Mouse (Mus musculus) adrenal gland, postnatal 25 days (tissue): ENCODE measurements around the gene Brf1. TPM values are rescaled to one million over a fixed set of nuclear protein-coding genes. Genes with fewer than 3 reads are reported as not detected.

Experiments
- DNase-seq: peaks from one replicate; pipeline ENCODE4 v3.0.0; 2021; ENCODE audit warnings: mixed read lengths
- long read RNA-seq: library from polyadenylated mRNA; stranded (forward); transcript quantifications from one replicate; pipeline ENCODE4 v2.0.0, GENCODE M21; 2021
- total RNA-seq: library from RNA; stranded (reverse); gene quantifications from 2 replicates; pipeline ENCODE4 v1.2.3, GENCODE M21; 2021

The Brf1 gene
- total RNA-seq = 65.9 and 68.8 TPM in 2 replicates
- long read RNA-seq, partial matches to known transcripts = 3 of 24 reads
- long read RNA-seq, other reads (novel, unspliced or antisense) = 19 of 24 reads

DNA sequence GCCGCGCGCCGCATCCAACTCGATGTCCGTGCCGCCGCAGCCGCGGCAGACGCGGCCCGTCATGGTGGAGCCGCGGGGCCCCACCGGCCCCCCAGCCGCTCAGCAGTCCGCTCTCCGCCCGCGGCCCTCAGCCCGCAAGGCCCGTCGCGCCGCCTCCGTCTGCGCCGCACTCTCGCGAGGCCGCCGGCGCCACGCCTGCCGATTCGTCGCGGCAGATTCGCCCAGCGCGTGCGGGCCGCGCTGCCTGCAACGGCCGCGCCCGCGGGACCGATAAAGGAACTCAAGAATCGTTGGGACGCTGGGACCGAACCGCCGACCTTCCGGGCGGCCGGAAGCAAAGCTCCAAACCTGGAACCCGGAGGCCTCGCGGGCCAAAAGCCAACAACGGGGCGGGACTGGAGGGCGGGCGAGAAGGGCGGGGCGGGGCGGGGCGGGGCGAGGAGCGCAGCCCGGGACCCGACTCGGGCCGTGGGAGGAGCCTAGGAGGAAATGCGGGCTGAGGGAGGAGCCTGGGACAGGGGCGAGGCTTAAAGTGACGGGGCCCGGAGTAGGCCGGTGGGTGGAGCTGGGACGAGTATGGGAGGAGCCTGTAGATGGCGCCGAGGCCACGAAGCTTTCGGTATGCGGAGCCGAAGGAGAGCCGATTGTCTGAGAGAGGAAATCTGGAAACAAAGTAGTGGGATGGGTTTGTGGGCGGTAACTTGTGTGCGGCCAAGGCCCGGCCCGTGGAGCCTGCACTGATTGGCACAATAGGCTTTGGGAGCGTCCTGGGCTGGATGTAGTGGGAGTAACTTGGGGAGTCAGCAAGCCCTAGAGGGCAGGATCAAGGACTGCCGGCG lies at the start of gene Brf1:
Gene Brf1 (minus strand): TSS at position 411 of the 839 bp plus-strand sequence.
- peak; percentile 96 for DNase-seq

DNA sequence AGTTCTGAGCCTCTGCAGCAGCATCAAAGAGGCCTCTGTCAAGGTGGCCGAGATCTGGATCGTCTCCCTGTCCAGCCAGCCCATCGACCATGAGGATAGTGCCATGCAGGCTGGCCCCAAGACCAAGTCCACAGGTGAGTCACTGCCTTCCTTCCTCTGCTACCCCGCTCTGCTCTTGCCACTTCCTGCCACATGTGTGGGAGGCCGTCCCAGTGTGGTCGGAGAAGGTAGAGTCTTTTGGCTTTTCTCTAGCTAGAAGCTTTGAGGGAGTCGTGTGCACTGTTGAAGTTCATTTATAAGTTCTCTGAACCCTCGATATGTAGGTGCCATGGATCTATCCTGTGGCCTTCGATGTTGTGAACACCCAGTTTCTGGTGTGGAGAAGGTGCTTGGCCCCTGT lies 49.3 kb upstream of the Brf1 start:
- no peak for DNase-seq

DNA sequence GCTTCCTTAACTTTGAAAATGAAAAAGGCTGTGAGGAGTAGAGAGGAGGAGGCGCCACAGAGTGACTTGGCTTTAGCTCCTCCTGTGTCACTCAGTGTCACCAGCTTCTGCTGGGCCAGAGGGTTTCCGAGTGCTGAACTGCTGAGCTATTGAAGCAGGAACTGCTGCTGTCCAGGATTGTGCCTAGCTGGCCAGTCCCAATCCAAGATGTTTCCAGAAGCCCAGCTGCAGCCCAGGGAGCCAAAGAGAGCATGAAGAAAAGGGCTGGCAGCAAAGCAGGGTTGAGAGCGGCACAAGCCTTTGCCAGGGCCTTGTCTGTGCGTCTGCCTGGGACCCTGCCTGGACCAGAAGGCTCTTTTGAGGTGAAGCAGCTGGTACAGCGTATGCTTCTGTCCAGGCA lies 47.6 kb upstream of the Brf1 start:
- DNase-seq = no peak

DNA sequence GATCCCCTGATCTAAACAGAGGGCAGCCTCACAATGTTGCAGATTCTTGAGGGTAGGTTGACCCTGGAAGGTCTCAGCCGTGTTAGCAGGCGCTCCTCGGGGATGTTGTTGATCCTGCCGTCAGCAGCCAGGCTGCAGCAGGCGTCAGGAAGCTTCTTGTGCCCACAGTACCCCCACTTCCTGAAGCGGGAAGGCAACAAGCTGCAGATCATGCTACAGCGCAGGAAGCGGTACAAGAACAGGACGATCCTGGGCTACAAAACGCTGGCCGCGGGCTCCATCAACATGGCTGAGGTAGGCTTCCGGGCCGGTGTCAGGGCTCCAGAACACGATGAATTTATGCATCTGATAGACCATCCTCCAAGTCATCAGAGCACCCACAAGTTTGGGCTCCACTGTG lies 46.4 kb upstream of the Brf1 start:
- DNase-seq = no peak

DNA sequence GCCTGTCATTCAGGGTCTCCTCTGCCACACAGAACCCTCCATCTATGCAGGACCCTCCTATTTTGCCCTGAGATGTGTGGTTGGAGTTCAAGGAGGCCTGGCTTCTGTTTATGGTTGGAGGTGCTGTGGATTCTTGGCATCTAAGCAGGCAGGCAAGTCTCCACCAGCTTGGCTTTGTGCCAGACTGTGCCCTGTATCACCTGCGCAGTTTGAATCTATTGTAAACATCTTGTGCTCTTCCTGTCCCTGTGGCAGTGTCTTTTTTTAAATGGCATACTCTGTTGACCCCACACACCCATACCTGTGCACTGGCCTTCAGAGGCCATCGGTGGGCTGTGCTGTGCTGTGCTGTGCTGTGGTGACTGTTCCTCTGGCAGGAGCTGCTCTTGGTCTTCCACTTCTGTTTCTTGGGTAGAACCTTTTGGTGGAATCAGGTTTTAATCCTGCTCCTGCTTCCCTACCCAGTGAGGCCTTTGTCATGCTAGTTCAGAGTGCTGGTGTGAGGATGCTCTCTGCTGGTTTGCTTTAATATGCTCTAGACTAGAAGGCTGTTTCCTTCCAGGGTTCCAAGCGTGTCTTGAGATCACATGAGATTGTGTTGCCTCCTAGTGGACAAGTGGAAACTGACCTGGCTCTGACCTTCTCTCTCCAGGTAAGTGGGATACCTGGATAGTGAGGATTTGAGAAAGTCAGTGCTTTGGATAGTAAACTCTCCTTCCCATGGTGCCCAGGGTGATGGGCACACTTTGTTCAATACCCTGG lies 44.6 kb upstream of the Brf1 start:
- DNase-seq = no peak

DNA sequence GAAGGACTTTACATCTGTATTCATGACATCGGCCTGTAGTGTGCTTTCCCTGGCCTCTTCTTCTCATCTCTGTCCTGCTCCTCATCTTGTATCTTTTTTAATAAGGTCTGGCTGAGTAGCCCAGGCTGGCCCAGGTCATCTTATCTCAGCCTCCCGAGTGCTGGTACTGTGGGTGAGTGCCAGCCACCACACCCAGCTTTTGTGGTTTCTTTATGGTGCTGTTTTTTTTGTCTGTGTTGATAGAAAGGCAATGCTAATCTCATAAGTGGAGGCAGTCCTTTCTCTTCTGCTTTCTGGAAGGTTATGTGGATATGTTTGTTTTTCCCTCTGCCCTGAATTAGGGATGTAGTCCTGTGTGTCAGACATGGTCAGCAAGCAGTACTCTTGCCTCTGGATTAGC lies 42.0 kb upstream of the Brf1 start:
- DNase-seq = no peak

DNA sequence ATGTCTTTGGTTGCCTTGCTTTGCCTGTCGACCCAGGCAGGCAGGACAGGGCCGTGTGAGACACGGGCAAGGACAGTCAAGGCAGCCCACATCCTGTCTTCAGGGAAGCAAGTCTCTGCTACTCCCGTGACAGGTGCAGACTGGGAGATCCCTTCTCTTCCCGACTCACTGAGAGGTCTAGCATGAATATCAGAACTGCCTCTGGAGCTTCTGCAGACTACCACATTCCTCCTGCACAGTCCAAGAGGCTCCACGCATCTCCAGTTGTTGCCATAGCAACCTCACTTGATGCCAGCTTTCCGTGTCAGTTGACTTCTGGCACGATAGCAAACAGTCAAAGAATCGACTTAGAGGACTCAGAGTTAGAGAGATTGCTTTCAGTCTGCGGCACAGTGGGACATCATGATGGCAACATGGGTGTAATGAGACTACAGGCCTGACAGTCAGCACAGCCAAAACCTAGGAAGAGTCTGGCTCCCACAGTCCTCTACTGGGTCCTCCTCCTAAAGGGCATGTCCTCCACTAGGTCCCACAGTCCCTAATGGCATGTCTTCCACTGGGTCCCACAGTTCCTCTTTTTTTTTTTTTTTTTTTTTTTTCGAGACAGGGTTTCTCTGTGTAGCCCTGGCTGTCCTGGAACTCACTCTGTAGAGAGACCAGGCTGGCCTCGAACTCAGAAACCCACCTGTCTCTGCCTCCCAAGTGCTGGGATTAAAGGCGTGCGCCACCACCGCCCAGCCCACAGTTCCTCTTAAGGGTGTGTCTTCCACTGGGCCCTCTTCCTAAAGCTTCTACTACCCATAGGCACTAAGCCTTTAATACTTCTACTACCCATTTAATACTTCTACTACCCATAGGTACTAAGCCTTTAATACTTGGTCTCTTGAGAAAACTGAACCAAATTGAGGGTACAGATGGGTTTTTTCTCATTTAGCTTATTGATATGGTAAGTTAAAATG lies 41.3 kb upstream of the Brf1 start:
- peak; percentile 18 for DNase-seq

DNA sequence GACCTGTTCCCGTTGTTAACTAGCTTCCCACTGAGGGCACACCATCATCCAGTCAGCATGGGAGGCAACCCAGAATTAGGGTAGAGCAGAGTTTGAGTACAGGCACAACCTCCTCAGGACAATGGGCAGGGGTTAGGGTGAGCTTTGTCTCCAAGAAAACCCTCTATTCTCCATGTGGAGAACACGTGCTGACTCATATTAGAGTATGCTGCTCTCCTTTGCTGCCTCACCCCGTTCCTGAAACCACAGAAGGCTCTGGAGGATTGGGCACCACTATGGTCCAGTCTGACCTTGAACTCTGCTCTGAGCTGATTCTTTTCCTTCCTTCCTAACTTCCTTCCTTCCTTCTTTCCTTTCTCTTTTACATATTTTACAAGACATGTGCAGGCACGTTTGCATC lies 37.9 kb upstream of the Brf1 start:
- DNase-seq = no peak

DNA sequence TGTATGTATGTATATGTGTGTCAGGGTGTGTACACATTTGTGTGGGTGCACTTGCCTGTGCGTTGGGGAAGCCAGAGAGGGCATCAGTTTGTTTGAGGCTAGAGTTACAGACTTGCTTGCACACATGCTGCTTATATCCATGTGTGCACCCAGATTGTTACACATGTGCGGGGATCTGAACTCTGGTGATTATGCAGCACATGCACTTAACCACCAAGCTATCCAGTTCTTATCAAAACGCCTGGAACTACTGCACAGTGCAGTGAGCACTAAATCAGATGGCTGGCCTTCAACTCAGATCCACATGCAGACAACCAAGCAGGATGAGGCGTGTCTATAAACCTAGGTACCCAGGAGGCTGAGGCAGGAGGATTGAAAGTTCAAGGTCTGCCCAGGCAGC lies 36.5 kb upstream of the Brf1 start:
- DNase-seq = no peak

DNA sequence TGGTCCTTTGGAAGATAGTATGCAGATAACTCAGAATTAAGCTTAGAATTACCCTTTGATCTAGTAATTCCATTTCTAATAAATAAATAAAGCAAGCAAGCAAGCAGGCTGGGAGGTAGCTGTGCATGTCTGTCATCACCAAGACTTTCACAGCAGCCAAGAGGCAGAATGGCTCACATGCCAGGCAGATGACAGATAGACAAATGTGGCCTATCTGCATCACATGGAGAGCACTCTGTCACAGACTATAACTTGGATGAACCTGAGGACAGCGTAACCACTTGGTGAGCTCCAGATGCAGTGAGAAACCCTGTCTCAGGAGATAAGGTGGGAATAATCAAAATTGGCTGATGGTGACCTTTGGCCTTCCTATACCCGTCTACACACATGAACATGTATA lies 34.6 kb upstream of the Brf1 start:
- no peak for DNase-seq

DNA sequence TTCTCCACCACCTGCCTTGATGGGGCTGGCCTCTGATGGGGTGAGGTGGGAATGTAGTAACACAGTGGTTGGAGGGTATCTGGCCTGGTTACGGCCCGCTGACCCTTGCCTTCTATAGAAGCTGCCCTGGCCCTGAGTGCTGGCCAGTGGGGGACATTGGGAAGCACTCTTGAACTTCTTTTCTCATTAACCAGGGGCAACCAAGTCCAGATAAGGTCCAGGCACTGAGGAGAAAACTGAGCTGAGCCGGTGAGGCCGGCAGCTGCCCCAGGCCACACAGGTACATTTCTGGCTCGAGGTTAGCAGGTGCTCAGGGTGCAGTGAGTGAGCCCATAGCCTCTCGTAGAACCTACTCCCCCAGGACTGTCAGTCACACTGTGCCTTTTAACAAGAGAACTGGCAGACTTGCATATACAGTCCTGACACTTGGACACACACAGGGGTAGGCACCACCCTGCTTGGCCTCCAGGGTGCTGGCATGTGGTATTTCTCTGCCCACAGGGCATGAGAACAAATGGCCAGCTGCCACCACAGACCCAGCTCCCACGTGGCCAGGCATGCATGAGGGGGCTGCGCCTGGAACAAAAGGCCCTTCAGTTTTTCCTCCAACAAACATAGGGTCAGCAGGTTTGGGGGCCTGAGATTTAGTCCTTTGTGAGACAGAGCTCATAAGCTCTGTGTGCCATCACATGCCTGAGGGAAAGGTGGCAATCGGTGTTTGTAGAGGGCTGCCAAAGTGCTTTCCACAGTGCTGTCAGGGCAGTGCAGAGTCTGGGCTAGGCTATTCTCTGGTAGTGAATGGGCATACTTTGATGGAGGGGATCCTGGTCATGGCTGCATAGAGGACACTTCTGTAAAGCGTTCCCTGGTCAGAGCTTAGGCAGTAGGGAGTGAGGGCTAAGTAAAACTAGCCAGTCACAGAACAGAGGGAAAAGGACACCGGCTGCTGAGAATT lies 32.1 kb upstream of the Brf1 start:
- peak; percentile 27 for DNase-seq

DNA sequence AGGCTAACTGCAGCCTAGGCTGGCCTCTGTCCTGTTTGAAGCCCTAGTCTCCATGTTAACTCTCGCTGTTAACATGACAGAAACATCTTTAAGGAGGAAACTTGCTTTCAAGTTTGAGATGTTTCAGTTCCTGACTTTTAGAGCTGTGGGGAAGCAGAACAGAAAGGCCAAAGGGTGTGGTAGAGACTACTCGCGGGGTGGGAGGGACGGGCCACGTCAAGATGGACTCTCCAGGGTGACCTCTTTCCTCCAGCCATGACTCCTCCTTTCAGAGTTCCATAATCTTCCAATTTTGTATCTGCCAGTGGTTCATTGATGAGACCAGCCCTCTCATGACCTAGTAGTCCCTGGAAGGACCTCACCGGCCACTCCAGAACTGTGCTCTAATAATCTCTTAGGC lies 30.9 kb upstream of the Brf1 start:
- no peak for DNase-seq

DNA sequence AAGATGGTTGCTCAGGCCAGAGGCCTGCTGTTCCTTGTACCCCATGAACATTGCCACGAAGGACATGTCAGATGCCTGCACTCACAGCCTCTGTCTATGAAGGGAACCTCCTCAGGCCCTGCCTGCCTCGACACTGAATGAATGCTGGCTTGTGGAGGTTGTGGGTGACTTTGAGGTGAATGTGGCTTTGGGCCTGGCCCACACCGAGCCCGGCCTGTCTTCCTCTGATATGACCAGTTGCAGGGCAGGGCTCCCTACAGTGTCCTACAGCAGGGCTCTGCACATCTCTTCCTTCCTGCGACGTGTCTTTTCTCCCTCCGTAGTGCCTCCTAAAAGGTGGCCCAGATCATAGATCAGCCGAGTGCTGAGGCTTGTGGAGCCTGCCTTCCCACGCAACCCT lies 30.5 kb upstream of the Brf1 start:
- DNase-seq = no peak

DNA sequence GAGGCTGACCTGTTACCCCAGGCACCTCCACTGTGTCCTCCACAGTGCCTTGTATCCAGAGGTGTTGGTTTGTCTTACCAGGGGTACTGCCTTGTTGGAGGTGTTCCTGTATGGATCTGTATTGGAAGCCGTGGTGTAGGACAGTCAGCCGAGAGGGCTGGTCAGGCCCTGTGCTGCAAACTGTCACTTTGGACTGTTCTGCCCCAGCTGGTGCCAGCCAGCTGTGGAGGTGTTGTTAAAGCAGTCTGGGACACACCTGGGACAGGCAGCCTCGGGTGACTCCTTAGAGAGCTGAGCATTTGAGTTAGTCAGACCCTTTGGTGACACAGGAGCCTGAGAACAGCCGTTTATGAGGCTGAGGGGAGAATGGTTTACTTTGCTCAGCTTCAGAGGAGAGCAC lies 29.5 kb upstream of the Brf1 start:
- DNase-seq = no peak

DNA sequence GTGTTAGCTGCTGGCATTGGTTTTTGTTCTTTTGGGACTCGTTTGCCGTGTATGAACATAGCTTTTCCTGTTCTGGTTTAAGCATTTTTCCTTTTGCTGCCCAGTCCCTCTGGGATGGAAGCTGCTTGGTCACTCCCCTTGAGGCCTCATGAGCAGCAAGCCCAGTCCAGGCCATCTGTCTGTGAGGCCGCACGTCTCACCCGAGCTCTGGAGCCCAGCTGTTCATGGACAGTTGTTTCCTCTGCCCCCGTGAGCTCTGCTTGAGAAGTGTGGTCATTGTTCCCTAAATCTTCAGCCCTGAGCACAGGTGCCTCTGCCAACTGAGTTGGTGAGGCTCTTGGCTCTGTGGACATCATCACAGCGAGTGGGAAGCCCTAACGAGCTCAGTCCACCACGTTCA lies 28.4 kb upstream of the Brf1 start:
- no peak for DNase-seq

DNA sequence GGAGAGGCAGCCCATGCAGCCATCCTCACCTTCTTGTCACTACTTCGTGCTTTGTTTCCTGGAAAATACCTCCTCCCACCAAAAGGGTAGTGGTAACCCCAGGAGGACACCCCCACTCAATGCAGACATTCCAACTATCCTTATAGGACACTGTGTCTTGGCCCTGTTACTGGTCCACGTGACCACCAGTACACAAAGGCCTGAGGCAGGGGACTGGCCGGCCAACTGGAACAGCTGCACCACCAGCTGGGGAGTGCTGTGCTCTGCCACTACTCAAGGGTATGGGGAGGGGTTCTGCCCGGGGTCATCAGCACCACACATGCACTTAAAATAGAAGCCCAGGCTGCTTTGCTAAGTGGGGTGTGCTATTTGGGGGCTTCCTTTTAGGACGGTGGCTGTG lies 27.6 kb upstream of the Brf1 start:
- DNase-seq = no peak

DNA sequence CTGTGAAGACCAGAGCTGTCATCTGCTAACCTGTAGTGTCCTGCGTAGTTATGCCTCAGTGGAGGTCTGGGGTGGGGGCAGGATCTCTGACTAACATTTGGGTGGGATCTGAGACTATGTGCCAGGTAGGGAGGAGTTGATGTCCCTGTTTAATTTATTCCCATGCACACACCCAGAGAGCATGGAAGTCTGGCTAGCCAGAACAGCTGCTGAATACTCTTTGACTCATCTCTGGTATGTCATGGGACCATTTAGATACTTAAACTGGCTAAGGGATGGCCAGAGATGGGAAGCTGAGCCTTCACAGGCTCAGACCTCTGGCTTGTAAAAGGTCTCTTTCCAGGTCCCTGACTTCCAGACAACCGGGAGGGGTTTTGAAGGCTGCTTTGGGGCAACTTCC lies 27.0 kb upstream of the Brf1 start:
- DNase-seq = no peak

DNA sequence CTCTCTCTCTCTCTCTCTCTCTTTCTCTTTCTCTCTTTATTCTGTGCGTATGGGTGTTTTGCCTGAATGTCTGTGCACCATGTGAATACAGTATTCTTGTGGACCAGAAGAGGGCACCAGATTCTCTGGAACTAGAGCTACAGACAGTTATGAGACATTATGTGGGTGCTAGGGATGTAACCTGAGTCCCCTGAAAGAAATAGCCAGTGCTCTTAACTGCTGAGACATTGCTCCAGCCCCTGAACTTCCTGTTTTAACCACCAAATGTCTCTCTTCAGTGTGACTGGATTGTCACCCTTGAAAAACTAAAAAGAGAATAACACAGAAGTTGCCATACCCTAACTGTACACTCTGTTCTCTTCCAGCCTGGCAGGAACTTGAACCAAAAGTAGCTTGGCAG lies 26.1 kb upstream of the Brf1 start:
- DNase-seq = no peak

DNA sequence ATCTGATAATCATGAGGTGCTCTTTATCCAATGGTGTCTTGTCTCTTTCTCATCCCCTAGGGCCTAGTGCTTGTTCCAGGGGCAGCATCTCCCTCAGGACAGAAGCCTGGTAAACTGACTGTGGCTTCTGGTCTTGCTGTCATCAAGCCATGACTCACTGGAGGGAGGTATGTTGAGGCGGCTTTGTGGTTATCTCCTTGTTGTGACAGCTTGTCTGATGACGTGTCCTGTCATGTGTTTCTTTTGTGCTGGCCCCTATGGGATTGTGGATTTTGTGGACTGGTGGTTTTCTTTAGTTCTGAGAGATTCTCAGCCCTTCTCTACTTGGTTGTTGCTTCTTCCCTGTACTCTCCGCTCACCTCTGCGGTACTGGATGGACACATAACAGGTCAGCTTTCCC lies 22.6 kb upstream of the Brf1 start:
- DNase-seq = no peak

DNA sequence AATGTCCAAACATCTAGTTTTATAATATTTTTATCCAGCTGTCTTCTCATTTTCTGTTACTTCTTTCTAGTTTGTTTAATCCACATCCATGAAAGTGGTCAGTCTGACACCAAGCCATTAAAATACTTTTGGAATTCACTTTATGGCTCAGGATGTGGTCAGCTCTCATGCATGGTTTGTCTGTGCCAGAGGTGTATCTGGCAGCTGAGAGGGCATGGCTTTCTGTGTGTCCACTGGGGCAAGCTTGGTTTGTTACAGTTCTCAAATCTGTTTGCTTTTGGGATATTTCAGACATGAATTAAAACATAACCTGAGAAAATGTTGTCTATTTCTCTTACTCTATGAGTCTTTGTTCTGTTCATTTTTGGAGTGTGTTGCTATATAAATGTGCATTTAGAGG lies 21.0 kb upstream of the Brf1 start:
- no peak for DNase-seq

DNA sequence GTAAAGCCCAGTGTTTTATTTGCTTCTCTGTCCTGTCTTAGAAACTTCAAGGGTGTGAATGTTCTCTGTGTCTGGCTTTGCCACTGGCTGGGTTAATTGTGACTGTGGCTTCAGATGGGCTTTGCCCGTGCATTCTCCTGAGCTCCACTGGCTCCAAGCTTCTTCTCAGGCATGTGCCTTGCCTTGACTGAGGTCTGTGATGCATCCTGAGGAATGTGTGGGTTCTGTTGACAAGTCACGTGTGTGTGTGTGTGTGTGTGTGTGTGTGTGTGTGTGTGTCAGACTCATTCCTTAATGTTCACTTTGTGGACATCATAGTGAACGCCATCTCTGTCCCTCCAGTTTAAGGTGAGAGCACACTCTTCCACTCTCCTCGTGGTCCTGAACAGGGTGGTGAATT lies 18.3 kb upstream of the Brf1 start:
- no peak for DNase-seq
